Mouse (Mus musculus) cerebellum, adult 2 months (tissue): ENCODE measurements around the gene Apold1.

Source experiments
- CTCF ChIP-seq: fragments of 200-500 bp; IDR thresholded peaks from 2 replicates; pipeline ENCODE4 v1.5.1; 2011; ENCODE audit warnings: low read depth, mild to moderate bottlenecking, control low read depth, low read length, moderate library complexity, borderline replicate concordance; ENCODE audit not compliant: insufficient read depth
- POLR2A ChIP-seq: fragments of 200-500 bp; IDR thresholded peaks from 2 replicates; pipeline ENCODE4 v1.6.1; 2011; ENCODE audit warnings: low read length, control low read depth, borderline replicate concordance; ENCODE audit not compliant: insufficient read depth

GRCm38 (mm10) chr6:134943759-134944407 lies 37.6 kb upstream of the Apold1 start:
- TF ChIP-seq CTCF (no peak), POLR2A (no peak)
